Mouse (Mus musculus): Measurements from ENCODE around the gene Sptbn1.

Sptbn1 gene

GRCm38 (mm10) chr11:30166551-30166922 is 101.4 kb downstream of the Sptbn1 start:
- DNase-seq (ENCODE audit: low spot score in 2 of 2) = no peak

- no peak for DNase-seq (ENCODE audit: low spot score in 2 of 2)
Observed at GRCm38 (mm10) chr11:30165861-30166550, 102.0 kb downstream of the Sptbn1 start.

- no peak for DNase-seq (ENCODE audit: low spot score in 2 of 2)
Observed at GRCm38 (mm10) chr11:30164515-30165214, 103.3 kb downstream of the Sptbn1 start.

- no peak for DNase-seq (ENCODE audit: low spot score in 2 of 2)
Observed at GRCm38 (mm10) chr11:30163870-30164269, 104.1 kb downstream of the Sptbn1 start.

GRCm38 (mm10) chr11:30163081-30163480 is 104.9 kb downstream of the Sptbn1 start:
- DNase-seq (ENCODE audit: low spot score in 2 of 2) = no peak

- DNase-seq (ENCODE audit: low spot score in 2 of 2) = no peak
Observed at GRCm38 (mm10) chr11:30161744-30162143, 106.2 kb downstream of the Sptbn1 start.

GRCm38 (mm10) chr11:30161173-30161650 is 106.8 kb downstream of the Sptbn1 start:
- no peak for DNase-seq (ENCODE audit: low spot score in 2 of 2)

GRCm38 (mm10) chr11:30160625-30161172 is 107.3 kb downstream of the Sptbn1 start:
- DNase-seq (ENCODE audit: low spot score in 2 of 2) = no peak

GRCm38 (mm10) chr11:30159545-30160255 is 108.3 kb downstream of the Sptbn1 start:
- no peak for DNase-seq (ENCODE audit: low spot score in 2 of 2)

- DNase-seq (ENCODE audit: low spot score in 2 of 2) = no peak
Observed at GRCm38 (mm10) chr11:30158028-30158700, 109.8 kb downstream of the Sptbn1 start.

GRCm38 (mm10) chr11:30155887-30156286 is 112.1 kb downstream of the Sptbn1 start:
- no peak for DNase-seq (ENCODE audit: low spot score in 2 of 2)

- DNase-seq (ENCODE audit: low spot score in 2 of 2) = no peak
Observed at GRCm38 (mm10) chr11:30154980-30155379, 113.0 kb downstream of the Sptbn1 start.

- no peak for DNase-seq (ENCODE audit: low spot score in 2 of 2)
Observed at GRCm38 (mm10) chr11:30148888-30149287, 119.1 kb downstream of the Sptbn1 start.

- peak in 1 of 2 experiments; percentile 39 for DNase-seq (ENCODE audit: low spot score in 2 of 2)
Observed at GRCm38 (mm10) chr11:30148378-30148777, 119.6 kb downstream of the Sptbn1 start.

GRCm38 (mm10) chr11:30147882-30148281 is 120.1 kb downstream of the Sptbn1 start:
- DNase-seq (ENCODE audit: low spot score in 2 of 2) = peak in 1 of 2 experiments; percentile 11

- DNase-seq (ENCODE audit: low spot score in 2 of 2) = no peak
Observed at GRCm38 (mm10) chr11:30143090-30143489, 124.9 kb downstream of the Sptbn1 start.

- DNase-seq (ENCODE audit: low spot score in 2 of 2) = no peak
Observed at GRCm38 (mm10) chr11:30139165-30139826, 128.7 kb downstream of the Sptbn1 start.

- DNase-seq (ENCODE audit: low spot score in 2 of 2) = no peak
Observed at GRCm38 (mm10) chr11:30137081-30137480, 130.9 kb downstream of the Sptbn1 start.

GRCm38 (mm10) chr11:30134058-30134457 is 133.9 kb downstream of the Sptbn1 start:
- no peak for DNase-seq (ENCODE audit: low spot score in 2 of 2)

- DNase-seq (ENCODE audit: low spot score in 2 of 2) = no peak
Observed at GRCm38 (mm10) chr11:30132581-30132980, 135.4 kb downstream of the Sptbn1 start.

GRCm38 (mm10) chr11:30131640-30132039 is 136.3 kb downstream of the Sptbn1 start:
- no peak for DNase-seq (ENCODE audit: low spot score in 2 of 2)

Data from natural killer cell, adult 2 months (primary cell).